Mouse (Mus musculus) inflammation-experienced regulatory T-cells, adult 16 weeks (primary cell): ENCODE measurements around the gene Armc6. TPM values are rescaled to one million over a fixed set of nuclear protein-coding genes. Genes with fewer than 3 reads are reported as not detected.

ENCODE experiments used
- polyA plus RNA-seq: library from polyadenylated mRNA; unstranded; fragments of 100-300 nt; shearing (Covaris generic); gene quantifications from one replicate; pipeline ENCODE4 v1.2.1, GENCODE M21; 2017

Armc6 gene
- 15.6 TPM for polyA plus RNA-seq

DNA sequence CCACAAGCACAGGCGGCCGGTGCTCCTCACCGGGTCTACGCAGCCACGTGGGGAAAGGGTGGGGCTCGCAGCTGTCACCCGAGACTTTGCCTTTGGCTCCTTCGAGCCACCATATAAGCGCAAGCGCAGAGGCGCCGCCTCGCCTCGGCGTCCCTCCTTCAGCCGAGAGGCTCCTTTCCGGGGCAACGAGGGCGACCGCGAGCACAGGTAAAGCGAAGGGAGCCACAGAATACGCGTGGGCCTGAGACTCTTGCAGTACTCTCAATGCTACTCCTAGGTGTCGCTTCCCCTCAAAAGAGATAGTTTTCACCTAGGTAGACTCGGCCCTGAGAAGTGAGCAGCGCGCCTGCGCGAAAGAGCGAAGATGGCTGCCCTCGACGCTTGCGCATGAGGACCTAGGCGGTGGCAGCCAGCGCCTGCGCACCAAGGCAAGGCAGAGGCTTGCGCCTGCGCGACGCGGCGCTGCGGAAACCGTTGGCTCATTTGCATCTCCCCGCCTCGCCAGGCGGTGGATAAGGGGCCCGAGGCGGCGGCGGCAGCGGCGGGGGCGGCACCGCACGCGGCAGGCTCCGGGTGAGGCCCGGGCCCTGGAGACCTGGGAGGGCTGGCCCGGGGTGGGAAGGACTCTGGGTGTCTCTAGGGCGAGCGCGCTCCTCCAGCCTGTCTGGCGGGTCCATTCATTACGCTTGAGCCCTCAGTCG lies at the start of gene Armc6, which contains the start of gene Sugp2:
TSS of gene Armc6 (minus strand) at position 387 of the 701 bp plus-strand sequence.
TSS of gene Sugp2 (plus strand) at position 147 of the 701 bp plus-strand sequence.

DNA sequence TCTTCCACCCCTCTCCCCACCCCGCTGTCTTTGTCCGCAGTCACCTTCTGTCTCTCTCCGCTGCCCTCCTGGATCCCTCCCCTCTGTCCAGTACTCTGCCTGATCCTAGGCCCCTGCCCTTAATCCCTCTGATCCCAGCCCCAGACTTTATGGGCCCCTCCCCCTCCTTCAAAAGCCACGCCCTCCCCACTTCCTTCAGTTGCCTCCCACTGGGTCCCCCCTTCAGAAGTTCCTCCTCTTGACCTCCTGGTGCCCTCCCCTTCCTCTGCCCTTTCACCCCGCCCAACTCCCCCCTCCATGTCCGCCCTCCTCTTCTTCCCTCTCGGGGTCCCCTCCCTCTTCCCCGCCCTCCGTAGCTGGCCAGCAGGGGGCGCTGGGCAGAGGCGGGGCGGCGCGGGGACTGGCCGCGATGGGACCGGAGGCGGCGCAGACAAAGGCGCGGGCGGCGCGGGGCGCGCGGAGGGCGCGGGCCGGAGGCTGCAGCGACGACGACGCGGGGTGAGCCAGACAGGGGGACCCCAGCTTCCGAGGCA lies 48.4 kb upstream of the Armc6 start, which contains the start of gene Homer3:
TSS of gene Homer3 (plus strand) at position 225 of the 533 bp plus-strand sequence.

DNA sequence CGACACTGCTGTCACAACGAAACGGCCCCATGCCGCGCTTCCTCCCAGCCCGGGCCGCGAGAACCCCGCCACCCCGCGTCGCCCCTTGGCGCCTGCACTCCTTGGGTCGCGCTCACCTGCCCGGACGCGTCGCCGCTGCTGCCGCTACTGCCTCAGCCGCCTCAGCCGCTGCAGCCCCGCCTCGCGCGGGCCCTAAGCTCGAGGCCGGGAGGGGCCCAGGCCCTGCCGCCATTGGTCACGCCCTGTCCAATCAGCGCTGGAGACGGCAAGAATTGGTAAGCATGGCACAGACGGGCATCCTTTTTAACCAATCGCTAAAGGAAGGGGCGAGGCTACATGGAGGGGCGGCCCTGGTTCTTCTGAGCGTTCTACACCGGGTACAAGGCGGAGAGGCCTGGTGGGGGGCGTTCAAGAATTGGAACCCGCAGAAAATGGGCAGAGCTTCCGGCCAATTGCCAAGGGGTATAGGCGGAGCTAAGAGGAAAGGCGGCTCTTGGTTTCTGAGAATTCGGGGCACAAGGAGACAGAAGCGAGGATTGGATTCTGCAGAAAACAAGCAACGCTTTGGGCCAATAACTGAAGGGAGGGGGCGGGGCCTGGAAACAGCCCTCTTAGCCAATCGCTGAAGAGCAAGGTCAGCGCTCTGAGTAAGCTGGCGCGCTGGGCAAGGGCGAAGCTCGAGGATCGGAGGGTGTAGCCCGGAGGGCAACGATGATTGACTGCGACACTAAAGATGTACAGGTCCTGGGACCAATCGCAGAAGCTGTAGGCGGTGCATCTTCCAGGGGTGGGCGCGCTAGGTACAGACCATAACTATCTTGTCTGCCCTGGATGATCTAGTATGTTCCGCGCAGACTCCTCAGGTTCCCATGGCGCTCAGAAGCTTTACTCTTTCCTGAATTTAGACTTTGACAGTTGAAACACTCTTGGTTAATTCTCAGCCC lies 21.9 kb downstream of the Armc6 start, which contains the start of gene Slc25a42:
TSS of gene Slc25a42 (minus strand) at position 194 of the 944 bp plus-strand sequence.

DNA sequence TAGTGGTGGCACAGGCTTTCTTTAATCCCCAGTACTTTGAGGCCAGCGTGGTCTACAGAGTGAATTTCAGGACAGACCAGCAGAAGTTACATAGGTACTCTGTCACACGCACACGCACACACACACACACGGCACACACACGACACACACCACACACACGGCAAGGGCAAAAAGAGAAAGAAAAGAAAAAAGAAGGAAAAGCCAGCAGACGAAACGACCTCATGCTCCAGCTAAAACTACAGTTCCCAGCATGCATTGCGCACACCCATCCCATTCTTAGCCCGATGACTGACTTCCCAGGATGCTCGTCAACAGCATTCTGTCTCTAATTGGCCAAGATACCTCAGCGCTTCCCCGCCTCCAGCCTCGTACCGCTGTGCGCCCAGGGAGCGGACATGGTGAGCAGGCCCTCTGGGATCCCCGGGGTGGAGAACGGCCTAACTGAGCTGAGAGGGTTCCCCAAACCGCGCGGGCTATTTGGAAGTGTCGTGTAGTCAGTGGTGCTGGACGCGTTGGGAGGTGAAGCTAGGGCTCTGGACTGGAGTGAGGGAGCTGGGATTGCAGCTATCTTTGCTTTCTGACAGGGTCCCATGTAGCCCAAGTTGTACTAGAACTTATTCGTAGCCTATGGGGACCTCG lies 62.1 kb downstream of the Armc6 start, which contains the start of gene Tmem161a:
TSS of gene Tmem161a (plus strand) at position 314 of the 639 bp plus-strand sequence.

Other genes with a start within 250 kb of the Armc6 start
- 29.4 TPM for gene Gatad2a, start 238.1 kb downstream of the Armc6 start, polyA plus RNA-seq
- 50.6 TPM for gene Mau2, start 191.7 kb downstream of the Armc6 start, polyA plus RNA-seq
- 78.6 TPM for gene Sugp1, start 191.7 kb downstream of the Armc6 start, polyA plus RNA-seq
- 0.37 TPM for gene Tm6sf2, start 161.5 kb downstream of the Armc6 start, polyA plus RNA-seq
- not detected for gene Hapln4, start 151.0 kb downstream of the Armc6 start, polyA plus RNA-seq
- gene Ncan, start 113.6 kb downstream of the Armc6 start, polyA plus RNA-seq = not detected
- 59.8 TPM for gene Nr2c2ap, start 103.1 kb downstream of the Armc6 start, polyA plus RNA-seq
- gene Rfxank, start 95.3 kb downstream of the Armc6 start, polyA plus RNA-seq = 45.4 TPM
- gene Borcs8, start 95.0 kb downstream of the Armc6 start, polyA plus RNA-seq = 66.7 TPM
- gene Mef2b, start 94.8 kb downstream of the Armc6 start, polyA plus RNA-seq = 2.1 TPM
- gene Tmem161a, start 62.1 kb downstream of the Armc6 start, polyA plus RNA-seq = 64.2 TPM
- gene Slc25a42, start 22.2 kb downstream of the Armc6 start, polyA plus RNA-seq = 14.6 TPM
- 37.7 TPM for gene Sugp2, start 240 bp downstream of the Armc6 start, polyA plus RNA-seq
- gene Homer3, start 48.4 kb upstream of the Armc6 start, polyA plus RNA-seq = 1.3 TPM
- 59.3 TPM for gene Ddx49, start 68.0 kb upstream of the Armc6 start, polyA plus RNA-seq
- gene Cope, start 68.1 kb upstream of the Armc6 start, polyA plus RNA-seq = 349 TPM
- not detected for gene Cers1, start 81.3 kb upstream of the Armc6 start, polyA plus RNA-seq
- not detected for gene Gdf1, start 95.4 kb upstream of the Armc6 start, polyA plus RNA-seq
- gene Upf1, start 118.8 kb upstream of the Armc6 start, polyA plus RNA-seq = 6.2 TPM
- gene Comp, start 139.1 kb upstream of the Armc6 start, polyA plus RNA-seq = 1.1 TPM
- 19.0 TPM for gene Crtc1, start 205.1 kb upstream of the Armc6 start, polyA plus RNA-seq
- 18.6 TPM for gene Klhl26, start 242.5 kb upstream of the Armc6 start, polyA plus RNA-seq